Mouse (Mus musculus) embryonic fibroblast, embryonic 13.5 days (primary cell): Measurements from ENCODE around the gene Nxpe4. TPM values are rescaled to one million over a fixed set of nuclear protein-coding genes. Genes with fewer than 3 reads are reported as not detected.
"Not testable (repeated sequence)": the region's sequence is repeated elsewhere in the genome, so short reads cannot be mapped to it uniquely, and the experiment has no call there.

Experiments
- H3K27ac ChIP-seq: 2 replicates; pipeline ENCODE4 v1.5.1; 2012; ENCODE audit warnings: low read length, control low read depth, inconsistent platforms; ENCODE audit not compliant: insufficient read depth
- H3K4me1 ChIP-seq: 2 replicates; pipeline ENCODE4 v1.6.1; 2011; ENCODE audit warnings: low read length; ENCODE audit not compliant: control insufficient read depth, insufficient read depth
- H3K4me3 ChIP-seq: 2 replicates; pipeline ENCODE4 v1.5.1; 2011; ENCODE audit warnings: mild to moderate bottlenecking, control low read depth, low read length; ENCODE audit not compliant: insufficient read depth
- CTCF ChIP-seq: IDR thresholded peaks from 2 replicates; pipeline ENCODE4 v1.5.1; 2011; ENCODE audit warnings: mild to moderate bottlenecking, control low read depth, low read length, moderate library complexity, borderline replicate concordance; ENCODE audit not compliant: insufficient read depth
- POLR2A ChIP-seq: IDR thresholded peaks from 2 replicates; pipeline ENCODE4 v1.6.1; 2011; ENCODE audit warnings: low read depth, mild to moderate bottlenecking, control low read depth, low read length, moderate library complexity
- polyA plus RNA-seq: library from polyadenylated mRNA; stranded (reverse); fragments of >200 nt; gene quantifications from 2 replicates; pipeline ENCODE4 v1.2.4, GENCODE M21; 2011; ENCODE audit warnings: low read depth; ENCODE audit not compliant: missing spikeins, insufficient read length

The Nxpe4 gene
- polyA plus RNA-seq, 1 experiment: 5.8 TPM

- H3K4me1 ChIP-seq: no peaks in the 10 kb centered on the region
- TF ChIP-seq CTCF (no peak), POLR2A (no peak)
- no peak overlapping the region for H3K27ac ChIP-seq
- H3K4me3 ChIP-seq: no peak overlapping the region
Observed at GRCm38 (mm10) chr9:48389983-48390382, 228.2 kb downstream of the Nxpe4 start.

- Histone ChIP-seq H3K4me1 (no peaks in the 10 kb centered on the region), H3K4me3 (no peak overlapping the region), H3K27ac (no peak overlapping the region)
- no peak for TF ChIP-seq CTCF
- TF ChIP-seq POLR2A: no peak
Observed at GRCm38 (mm10) chr9:48403590-48404209, 241.9 kb downstream of the Nxpe4 start.

- Histone ChIP-seq H3K4me3 (no peak overlapping the region), H3K4me1 (no peaks in the 10 kb centered on the region), H3K27ac (no peak overlapping the region)
- TF ChIP-seq POLR2A: no peak
- TF ChIP-seq CTCF: no peak
Observed at GRCm38 (mm10) chr9:48404687-48405086, 242.9 kb downstream of the Nxpe4 start.

GRCm38 (mm10) chr9:48407549-48408327 lies 245.9 kb downstream of the Nxpe4 start:
- TF ChIP-seq POLR2A: no peak
- no peak for TF ChIP-seq CTCF
- H3K4me3 ChIP-seq: no peak overlapping the region
- peak overlapping the region; percentile 60; the same call in 1 of the 2 replicates for H3K27ac ChIP-seq
- no peaks in the 10 kb centered on the region for H3K4me1 ChIP-seq

- Histone ChIP-seq H3K4me1 (no peaks in the 10 kb centered on the region; the same call in 1 of the 2 replicates), H3K27ac (no peak overlapping the region), H3K4me3 (no peak overlapping the region)
- TF ChIP-seq CTCF (no peak), POLR2A (no peak)
Observed at GRCm38 (mm10) chr9:48410217-48411035, 248.6 kb downstream of the Nxpe4 start.

- no peaks in the 10 kb centered on the region; the same call in 1 of the 2 replicates for H3K4me1 ChIP-seq
- H3K4me3 ChIP-seq: no peak overlapping the region
- no peak for TF ChIP-seq POLR2A
- no peak for TF ChIP-seq CTCF
- no peak overlapping the region for H3K27ac ChIP-seq
Observed at GRCm38 (mm10) chr9:48413591-48413990, 251.8 kb downstream of the Nxpe4 start.

GRCm38 (mm10) chr9:48417366-48417765 lies 255.5 kb downstream of the Nxpe4 start:
- H3K27ac ChIP-seq, H3K4me1 ChIP-seq, H3K4me3 ChIP-seq: not testable (repeated sequence)

GRCm38 (mm10) chr9:48417994-48418393 lies 256.2 kb downstream of the Nxpe4 start:
- Histone ChIP-seq H3K4me3 (no peak overlapping the region), H3K4me1 (no peaks in the 10 kb centered on the region; the same call in 1 of the 2 replicates), H3K27ac (no peak overlapping the region)
- TF ChIP-seq POLR2A (no peak), CTCF (no peak)

- Histone ChIP-seq H3K4me1 (no peaks in the 10 kb centered on the region; the same call in 1 of the 2 replicates), H3K27ac (no peak overlapping the region), H3K4me3 (no peak overlapping the region)
- TF ChIP-seq POLR2A (no peak), CTCF (no peak)
Observed at GRCm38 (mm10) chr9:48418397-48418796, 256.6 kb downstream of the Nxpe4 start.
